Mouse (Mus musculus): ENCODE results near the gene Corin. TPM values are rescaled to one million over a fixed set of nuclear protein-coding genes. Genes with fewer than 3 reads are reported as not detected.

The Corin gene
- polyA plus RNA-seq, 1 experiment, result not detected

- 0 out of 2 replicates have a peak, but pooled peaks cover 3% of the 10 kb centered on the region for H3K4me1 ChIP-seq (ENCODE audit: control insufficient read depth, insufficient read depth, low read length)
- no peak overlapping the region for H3K27ac ChIP-seq (ENCODE audit: insufficient read depth, low read length)
- no peak overlapping the region for H3K4me3 ChIP-seq (ENCODE audit: insufficient read depth, low read length)
- TF ChIP-seq POLR2A (IDR thresholded peaks at IDR 0.05; ENCODE audit: low read depth, low read length), result no peak
- TF ChIP-seq CTCF (IDR thresholded peaks at IDR 0.05; ENCODE audit: borderline replicate concordance, insufficient read depth, low read length), result no peak
Observed at GRCm38 (mm10) chr5:72491232-72491631, 13.0 kb downstream of the Corin start.

GRCm38 (mm10) chr5:72480456-72480855, 23.8 kb downstream of the Corin start:
- Histone ChIP-seq H3K27ac (ENCODE audit: insufficient read depth, low read length) (no peak overlapping the region), H3K4me1 (ENCODE audit: control insufficient read depth, insufficient read depth, low read length) (no peaks in the 10 kb centered on the region), H3K4me3 (ENCODE audit: insufficient read depth, low read length) (no peak overlapping the region)
- no peak for TF ChIP-seq CTCF (IDR thresholded peaks at IDR 0.05; ENCODE audit: borderline replicate concordance, insufficient read depth, low read length)
- TF ChIP-seq POLR2A (IDR thresholded peaks at IDR 0.05; ENCODE audit: low read depth, low read length), result no peak

GRCm38 (mm10) chr5:72472317-72473009, 31.8 kb downstream of the Corin start:
- TF ChIP-seq POLR2A (IDR thresholded peaks at IDR 0.05; ENCODE audit: low read depth, low read length), result no peak
- no peak for TF ChIP-seq CTCF (IDR thresholded peaks at IDR 0.05; ENCODE audit: borderline replicate concordance, insufficient read depth, low read length)
- Histone ChIP-seq H3K4me3 (ENCODE audit: insufficient read depth, low read length) (no peak overlapping the region), H3K4me1 (ENCODE audit: control insufficient read depth, insufficient read depth, low read length) (no peaks in the 10 kb centered on the region), H3K27ac (ENCODE audit: insufficient read depth, low read length) (no peak overlapping the region)

GRCm38 (mm10) chr5:72471746-72472145, 32.5 kb downstream of the Corin start:
- TF ChIP-seq POLR2A (IDR thresholded peaks at IDR 0.05; ENCODE audit: low read depth, low read length), result no peak
- no peak for TF ChIP-seq CTCF (IDR thresholded peaks at IDR 0.05; ENCODE audit: borderline replicate concordance, insufficient read depth, low read length)

GRCm38 (mm10) chr5:72464932-72465331, 39.3 kb downstream of the Corin start:
- H3K4me1 ChIP-seq (ENCODE audit: control insufficient read depth, insufficient read depth, low read length), result no peaks in the 10 kb centered on the region
- H3K4me3 ChIP-seq (ENCODE audit: insufficient read depth, low read length), result no peak overlapping the region
- no peak overlapping the region for H3K27ac ChIP-seq (ENCODE audit: insufficient read depth, low read length)
- TF ChIP-seq POLR2A (IDR thresholded peaks at IDR 0.05; ENCODE audit: low read depth, low read length), result no peak
- TF ChIP-seq CTCF (IDR thresholded peaks at IDR 0.05; ENCODE audit: borderline replicate concordance, insufficient read depth, low read length), result no peak

More at GRCm38 (mm10) chr5:72471746-72472145, 32.5 kb downstream of the Corin start:
- no peak overlapping the region for H3K27ac ChIP-seq (ENCODE audit: insufficient read depth, low read length)
- H3K4me1 ChIP-seq (ENCODE audit: control insufficient read depth, insufficient read depth, low read length), result no peaks in the 10 kb centered on the region
- no peak overlapping the region for H3K4me3 ChIP-seq (ENCODE audit: insufficient read depth, low read length)

GRCm38 (mm10) chr5:72459374-72460112, 44.7 kb downstream of the Corin start:
- no peak for TF ChIP-seq POLR2A (IDR thresholded peaks at IDR 0.05; ENCODE audit: low read depth, low read length)
- no peak for TF ChIP-seq CTCF (IDR thresholded peaks at IDR 0.05; ENCODE audit: borderline replicate concordance, insufficient read depth, low read length)
- H3K4me3 ChIP-seq (ENCODE audit: insufficient read depth, low read length), result no peak overlapping the region
- H3K27ac ChIP-seq (ENCODE audit: insufficient read depth, low read length), result no peak overlapping the region
- H3K4me1 ChIP-seq (ENCODE audit: control insufficient read depth, insufficient read depth, low read length), result no peaks in the 10 kb centered on the region

- Histone ChIP-seq H3K4me3 (ENCODE audit: insufficient read depth, low read length) (no peak overlapping the region), H3K27ac (ENCODE audit: insufficient read depth, low read length) (no peak overlapping the region), H3K4me1 (ENCODE audit: control insufficient read depth, insufficient read depth, low read length) (no peaks in the 10 kb centered on the region)
- TF ChIP-seq CTCF (IDR thresholded peaks at IDR 0.05; ENCODE audit: borderline replicate concordance, insufficient read depth, low read length) (no peak), POLR2A (IDR thresholded peaks at IDR 0.05; ENCODE audit: low read depth, low read length) (no peak)
Observed at GRCm38 (mm10) chr5:72453690-72454089, 50.6 kb downstream of the Corin start.

- Histone ChIP-seq H3K27ac (ENCODE audit: insufficient read depth, low read length) (no peak overlapping the region), H3K4me3 (ENCODE audit: insufficient read depth, low read length) (no peak overlapping the region), H3K4me1 (ENCODE audit: control insufficient read depth, insufficient read depth, low read length) (no peaks in the 10 kb centered on the region)
- no peak for TF ChIP-seq CTCF (IDR thresholded peaks at IDR 0.05; ENCODE audit: borderline replicate concordance, insufficient read depth, low read length)
- no peak for TF ChIP-seq POLR2A (IDR thresholded peaks at IDR 0.05; ENCODE audit: low read depth, low read length)
Observed at GRCm38 (mm10) chr5:72453176-72453575, 51.1 kb downstream of the Corin start.

- Histone ChIP-seq H3K4me3 (ENCODE audit: insufficient read depth, low read length) (no peak overlapping the region), H3K27ac (ENCODE audit: insufficient read depth, low read length) (no peak overlapping the region), H3K4me1 (ENCODE audit: control insufficient read depth, insufficient read depth, low read length) (no peaks in the 10 kb centered on the region)
- no peak for TF ChIP-seq CTCF (IDR thresholded peaks at IDR 0.05; ENCODE audit: borderline replicate concordance, insufficient read depth, low read length)
- TF ChIP-seq POLR2A (IDR thresholded peaks at IDR 0.05; ENCODE audit: low read depth, low read length), result no peak
Observed at GRCm38 (mm10) chr5:72452750-72453149, 51.5 kb downstream of the Corin start.

GRCm38 (mm10) chr5:72448846-72449245, 55.4 kb downstream of the Corin start:
- TF ChIP-seq POLR2A (IDR thresholded peaks at IDR 0.05; ENCODE audit: low read depth, low read length), result no peak
- TF ChIP-seq CTCF (IDR thresholded peaks at IDR 0.05; ENCODE audit: borderline replicate concordance, insufficient read depth, low read length), result no peak
- no peak overlapping the region for H3K4me3 ChIP-seq (ENCODE audit: insufficient read depth, low read length)
- no peaks in the 10 kb centered on the region for H3K4me1 ChIP-seq (ENCODE audit: control insufficient read depth, insufficient read depth, low read length)
- H3K27ac ChIP-seq (ENCODE audit: insufficient read depth, low read length), result no peak overlapping the region

Measured in embryonic fibroblast, embryonic 13.5 days (primary cell).